Mouse (Mus musculus) lung, postnatal 10 days (tissue): ENCODE results near the gene Tmem131.
A peak's percentile ranks its signal among the peaks of the same experiment; 100 is the strongest.
"Not testable (repeated sequence)": the region's sequence is repeated elsewhere in the genome, so short reads cannot be mapped to it uniquely, and the experiment has no call there.

Source experiments
- DNase-seq: peaks from one replicate; pipeline ENCODE4 v3.0.0; 2021

Tmem131 gene

DNA sequence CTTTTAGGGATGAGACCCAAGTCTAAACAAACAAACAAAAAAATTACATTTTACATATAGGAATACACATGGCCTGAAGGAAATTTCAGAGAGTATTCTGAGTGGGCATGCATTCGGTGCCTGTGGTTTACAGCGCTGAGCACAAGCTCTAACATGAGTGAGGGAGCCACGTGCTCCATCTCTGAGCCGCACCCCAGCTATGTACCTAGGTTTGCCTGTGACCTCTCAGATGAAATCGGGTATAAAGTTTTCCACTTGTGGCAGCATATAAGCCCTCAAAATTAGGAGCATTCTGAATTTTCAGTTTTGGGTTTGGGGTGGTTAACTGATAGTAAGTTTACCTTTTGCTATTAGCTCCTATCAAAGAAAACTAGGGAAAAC, 28.3 kb downstream of the Tmem131 start:
- DNase-seq, result no peak

DNA sequence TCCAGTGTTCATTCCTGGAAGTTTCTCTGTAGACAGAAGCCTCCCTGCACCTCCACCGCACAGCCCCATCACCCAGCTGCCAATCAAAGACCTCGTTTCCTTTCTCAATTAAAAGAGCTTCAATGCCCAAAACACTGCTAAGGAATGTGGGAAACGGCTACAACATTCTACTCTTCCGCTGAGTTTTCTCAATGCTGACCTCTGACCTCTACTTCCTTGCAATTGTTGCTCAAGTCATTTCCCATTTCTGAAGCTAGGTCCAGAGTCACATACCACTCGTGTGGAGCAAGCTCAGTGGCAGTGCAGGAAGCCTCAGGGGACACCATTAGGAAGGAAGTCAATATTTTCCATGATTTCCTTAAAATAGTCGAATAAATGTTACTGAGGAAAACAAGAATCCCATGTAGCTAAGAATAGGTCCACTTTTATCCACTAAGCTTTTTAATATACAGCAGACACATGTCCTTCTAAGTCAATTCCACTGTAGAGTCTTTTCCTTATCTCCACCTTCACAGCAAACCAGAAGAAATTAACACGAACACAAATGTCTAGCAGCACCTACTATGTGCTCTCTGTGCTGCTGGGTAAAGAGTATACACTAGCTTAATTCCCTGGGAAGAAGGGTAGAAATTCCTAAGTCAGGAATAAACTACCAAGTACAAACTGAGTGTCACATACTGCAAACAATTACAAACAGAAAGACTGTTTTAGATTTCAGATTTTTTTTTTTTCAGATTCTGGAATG, 28.8 kb downstream of the Tmem131 start:
- peak; percentile 45 for DNase-seq

DNA sequence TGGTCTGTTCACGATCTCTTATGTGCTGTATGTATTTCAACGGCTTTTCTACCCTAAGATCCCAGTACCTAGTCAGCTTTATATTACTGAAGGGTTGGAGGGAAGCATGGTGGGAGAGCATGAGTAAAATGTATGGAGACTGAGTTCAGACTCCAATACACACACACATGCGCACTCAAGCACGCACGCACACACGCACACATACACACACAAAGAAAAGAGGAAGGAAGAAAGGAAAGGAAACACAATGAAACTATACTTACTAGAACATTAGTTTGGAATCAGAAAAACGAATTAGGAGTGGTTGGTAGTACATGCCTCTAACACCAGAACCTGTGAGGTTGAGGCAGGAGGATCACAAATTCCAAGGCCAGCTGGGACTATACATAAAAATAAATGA, 29.7 kb downstream of the Tmem131 start:
- DNase-seq, result no peak

DNA sequence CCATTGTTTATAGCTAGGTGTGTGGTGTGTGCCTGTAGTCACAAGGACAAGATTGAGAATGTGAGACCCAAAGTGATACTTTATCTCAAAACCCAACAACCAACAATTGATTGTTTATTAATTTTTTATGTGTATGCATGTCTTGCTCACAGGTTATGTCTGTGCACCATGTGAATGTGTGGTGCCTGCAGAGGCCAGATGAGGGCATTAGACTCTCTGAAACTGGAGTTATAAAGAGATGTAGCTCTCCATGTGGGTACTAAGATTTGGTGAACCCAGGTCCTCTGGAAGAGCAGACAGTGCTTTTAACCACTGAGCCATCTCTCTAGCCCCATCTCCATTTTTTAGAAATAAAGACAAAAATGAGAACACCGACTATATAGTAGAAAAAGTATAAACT, 31.2 kb downstream of the Tmem131 start:
- no peak for DNase-seq

DNA sequence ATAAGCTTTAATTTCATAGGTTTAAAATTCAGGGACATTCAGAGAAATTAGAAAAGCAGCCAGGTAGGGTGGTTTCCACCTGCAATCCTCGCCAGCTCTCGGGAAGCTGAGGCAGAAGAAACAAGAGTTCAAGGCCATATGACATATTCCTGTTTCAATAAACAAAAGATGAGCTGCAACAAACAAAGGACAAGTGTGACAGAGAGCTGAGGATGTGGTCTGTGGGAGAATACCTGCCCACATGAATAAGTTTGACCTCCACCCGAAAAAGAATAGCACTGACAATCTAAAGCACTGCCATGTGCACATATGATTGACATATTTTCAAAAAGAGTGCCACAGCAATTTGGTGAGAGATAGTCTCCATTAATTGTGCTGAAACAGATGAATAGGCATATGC, 31.9 kb downstream of the Tmem131 start:
- no peak for DNase-seq

DNA sequence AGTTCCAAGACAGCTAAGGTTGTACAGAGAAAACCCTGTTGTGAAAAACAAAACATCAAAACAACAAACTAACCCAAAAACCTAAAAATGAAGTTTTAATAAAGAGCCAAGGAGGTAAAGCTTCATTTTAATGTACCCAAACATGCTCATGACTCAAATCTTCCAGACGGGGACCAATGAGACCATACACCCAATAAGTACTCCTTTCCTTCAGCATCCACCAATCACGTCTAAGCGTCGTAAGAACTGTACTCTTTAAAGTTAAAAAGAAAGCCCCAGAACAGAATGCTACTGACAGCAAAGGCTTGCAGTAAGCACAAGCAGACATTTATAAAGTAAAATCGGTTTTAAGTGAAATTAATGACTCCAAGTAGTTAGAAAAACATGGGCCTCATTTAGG, 33.1 kb downstream of the Tmem131 start:
- DNase-seq, result no peak

DNA sequence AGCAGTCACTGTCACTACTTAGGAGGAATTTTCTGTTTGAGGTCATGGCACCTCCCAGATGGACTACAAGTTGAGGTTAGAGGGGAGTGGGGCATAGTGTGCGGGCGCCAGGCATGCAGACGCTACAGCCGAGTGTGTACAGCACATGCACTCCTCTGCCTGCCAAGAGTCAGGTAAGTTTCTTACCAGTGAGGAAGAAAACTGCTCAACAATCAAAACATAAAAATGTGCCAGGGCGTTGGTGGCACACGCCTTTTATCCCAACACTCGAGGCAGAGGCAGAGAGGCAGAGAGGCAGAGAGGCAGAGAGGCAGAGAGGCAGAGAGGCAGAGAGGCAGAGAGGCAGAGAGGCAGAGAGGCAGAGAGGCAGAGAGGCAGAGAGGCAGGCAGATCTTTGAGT, 33.5 kb downstream of the Tmem131 start:
- not testable (repeated sequence) for DNase-seq

DNA sequence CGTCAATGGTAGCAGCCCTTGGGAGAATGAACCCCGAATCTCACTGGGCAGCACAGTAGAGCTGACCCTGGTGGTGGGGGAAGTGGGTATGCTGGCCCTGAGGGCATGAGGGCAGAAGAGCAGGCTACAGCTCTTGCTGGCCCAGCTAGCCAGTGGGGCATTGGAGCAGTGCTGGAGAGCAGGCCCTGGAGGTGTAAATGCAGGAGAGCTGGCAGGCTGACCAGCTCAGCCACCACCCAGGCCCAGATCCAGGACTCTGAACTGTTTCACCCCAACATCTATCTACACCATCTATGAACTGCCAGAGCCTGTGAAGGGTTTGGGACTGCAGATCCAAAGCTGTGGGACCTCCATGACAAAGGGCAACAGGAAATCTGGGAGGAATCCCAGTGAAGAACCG, 38.2 kb downstream of the Tmem131 start:
- DNase-seq, result no peak

DNA sequence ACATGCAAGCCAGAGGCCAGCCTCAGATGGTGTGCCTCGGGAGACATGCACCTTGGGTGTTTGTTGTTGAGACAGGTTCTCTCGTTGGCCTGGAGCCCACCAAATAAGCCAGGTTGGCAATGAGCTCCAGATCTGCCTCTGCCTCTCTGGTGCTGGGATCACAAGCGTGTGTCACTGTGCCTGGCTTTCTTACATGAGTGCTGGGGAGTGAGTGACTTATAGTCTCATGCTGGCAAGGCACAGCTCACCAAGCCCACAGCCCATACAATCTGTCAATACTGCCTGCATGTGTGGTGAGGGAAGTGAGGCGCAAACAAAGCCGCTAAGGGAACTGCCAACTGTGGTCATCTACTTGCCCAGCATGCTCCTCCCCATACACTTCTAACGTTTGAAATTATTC, 39.0 kb downstream of the Tmem131 start:
- DNase-seq, result no peak

DNA sequence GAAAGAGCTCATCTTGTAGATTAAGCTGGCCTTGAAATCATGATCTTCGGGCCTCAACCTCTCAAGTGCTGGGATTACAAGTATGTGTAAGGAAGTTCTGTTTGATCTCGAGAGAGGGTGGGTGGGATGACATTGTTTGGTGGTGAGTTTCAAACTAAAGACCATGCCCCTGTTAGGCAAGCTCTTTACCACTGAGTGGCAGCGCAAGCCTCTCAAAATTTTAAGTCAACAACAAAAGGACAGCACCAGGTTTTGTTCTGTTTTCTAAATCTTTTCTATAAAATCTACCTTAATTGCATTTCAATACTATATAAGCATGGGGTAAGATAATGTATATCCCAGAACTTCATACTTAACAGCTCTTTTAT, 39.4 kb downstream of the Tmem131 start:
- no peak for DNase-seq

DNA sequence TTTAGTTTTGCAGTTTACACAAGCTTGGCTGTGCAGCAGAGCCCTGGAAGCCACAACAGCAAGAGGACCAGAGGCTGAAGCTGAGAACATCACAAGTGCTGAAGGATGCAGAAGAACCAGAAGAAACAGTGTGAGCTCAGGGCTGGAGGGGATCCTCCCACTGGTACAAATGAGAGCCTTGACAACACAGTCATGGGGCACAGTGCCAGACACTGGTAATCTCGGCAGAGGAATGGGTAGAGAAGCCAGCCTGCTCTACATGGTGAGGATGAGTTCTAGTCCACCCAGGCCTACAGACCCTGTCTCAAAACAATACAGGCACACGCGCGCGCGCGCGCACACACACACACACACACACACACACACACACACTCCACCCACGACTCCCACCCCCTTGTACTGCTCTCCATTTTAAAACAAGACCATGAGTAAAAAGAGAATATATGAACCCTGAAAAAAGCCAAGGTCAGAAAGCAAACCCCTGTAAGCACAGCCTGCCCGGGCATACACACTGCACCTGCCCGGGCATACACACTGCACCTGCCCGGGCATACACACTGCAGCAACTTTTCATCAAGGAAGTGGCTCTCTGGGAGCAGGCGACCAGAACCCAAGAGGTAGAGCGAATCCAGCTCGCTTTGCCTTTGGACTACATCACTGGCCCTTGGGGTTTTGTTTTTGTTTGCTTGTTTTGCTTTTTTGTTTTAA, 39.9 kb downstream of the Tmem131 start:
- DNase-seq, result peak; percentile 22

DNA sequence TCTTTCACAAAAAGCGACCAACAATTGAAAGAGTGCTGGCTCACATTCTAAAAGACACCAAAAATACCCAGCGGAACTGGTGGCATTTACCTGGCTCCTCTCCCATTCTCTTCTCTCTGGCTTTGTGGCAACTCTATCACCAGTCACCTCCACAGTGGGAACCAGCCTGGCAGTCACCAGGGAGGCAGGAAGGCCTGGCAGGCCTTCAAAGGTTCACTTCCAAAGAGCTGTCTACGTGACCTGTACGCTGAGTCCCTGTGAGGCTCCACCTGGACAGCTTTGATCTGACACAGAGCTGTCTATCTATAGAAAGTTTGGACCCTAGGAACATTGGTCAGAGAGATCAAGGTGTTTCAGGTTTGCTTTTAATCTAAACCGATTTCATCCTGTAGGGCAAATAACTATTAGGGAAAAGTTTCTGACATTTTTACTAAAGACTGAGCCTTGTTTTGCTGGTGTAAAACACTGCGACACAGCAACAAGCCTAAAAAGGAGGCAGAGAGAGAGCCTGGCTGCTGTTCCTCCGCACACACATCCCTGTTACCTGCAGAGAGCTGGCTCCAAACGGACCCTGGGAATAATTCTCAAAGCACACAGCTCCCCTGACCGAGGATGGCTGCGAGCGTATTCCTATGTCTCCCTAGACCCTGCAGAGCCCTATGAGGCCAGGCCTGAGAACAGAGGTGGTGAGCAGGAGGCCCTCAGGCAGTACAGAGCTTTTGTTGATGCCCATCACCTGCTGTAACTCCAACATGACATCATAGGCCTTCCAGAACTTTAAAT, 40.7 kb downstream of the Tmem131 start:
- DNase-seq, result no peak

DNA sequence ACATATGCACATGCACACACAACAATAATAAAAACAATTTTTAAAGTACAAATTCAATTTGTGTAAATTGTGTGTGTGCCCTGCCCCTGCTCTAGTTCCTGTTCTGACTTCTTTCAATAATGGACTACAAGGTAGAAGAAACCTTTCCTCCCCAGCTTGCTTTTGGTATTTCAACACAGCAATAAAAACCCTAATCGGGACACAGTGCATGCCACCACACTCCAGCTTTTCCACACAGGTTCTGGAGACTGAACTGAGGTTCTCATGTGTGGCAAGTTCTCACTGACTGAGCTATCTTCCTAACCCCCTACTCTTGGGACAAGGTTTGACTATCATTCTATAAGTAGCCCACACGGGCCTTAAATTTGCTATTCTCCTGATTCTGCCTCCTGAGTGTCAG, 43.8 kb downstream of the Tmem131 start:
- DNase-seq, result no peak

DNA sequence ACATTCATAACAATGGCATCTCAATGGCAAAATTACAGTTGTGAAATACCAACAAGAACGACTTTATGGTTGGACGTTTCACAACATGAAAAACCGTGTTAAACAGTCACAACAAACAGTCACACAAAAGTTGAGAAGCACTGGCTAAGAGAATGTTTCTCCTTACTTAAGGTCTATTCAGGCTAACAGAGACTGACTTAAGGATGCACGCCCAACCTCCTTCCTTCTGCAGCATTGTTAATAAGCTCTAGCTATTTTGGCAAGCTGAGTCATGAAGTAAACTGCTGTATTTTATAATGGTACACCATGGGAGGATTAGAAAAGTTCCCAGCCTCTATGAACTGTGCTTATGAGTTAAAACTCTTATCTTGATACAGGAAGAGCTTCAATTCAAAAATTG, 47.0 kb downstream of the Tmem131 start:
- DNase-seq, result peak; percentile 15

DNA sequence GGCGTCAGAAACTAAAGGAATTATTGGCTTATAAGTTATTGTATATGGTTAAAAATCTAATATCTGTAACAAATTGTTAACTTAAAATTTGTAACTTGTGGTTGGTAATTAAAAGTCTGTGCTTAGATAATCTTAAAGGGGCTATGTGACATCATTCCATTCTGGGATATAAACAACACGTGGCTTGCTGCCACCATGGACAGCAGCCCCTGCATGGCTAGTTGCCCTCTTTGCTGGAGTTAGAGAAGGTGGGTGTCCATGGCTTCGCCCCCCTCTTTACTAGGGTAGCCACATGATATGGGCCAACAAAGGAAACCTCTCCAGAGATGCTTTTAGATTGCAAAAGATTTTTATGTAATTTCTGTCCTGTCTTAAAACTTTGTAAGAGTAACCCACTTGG, 48.0 kb downstream of the Tmem131 start:
- DNase-seq, result peak; percentile 28

DNA sequence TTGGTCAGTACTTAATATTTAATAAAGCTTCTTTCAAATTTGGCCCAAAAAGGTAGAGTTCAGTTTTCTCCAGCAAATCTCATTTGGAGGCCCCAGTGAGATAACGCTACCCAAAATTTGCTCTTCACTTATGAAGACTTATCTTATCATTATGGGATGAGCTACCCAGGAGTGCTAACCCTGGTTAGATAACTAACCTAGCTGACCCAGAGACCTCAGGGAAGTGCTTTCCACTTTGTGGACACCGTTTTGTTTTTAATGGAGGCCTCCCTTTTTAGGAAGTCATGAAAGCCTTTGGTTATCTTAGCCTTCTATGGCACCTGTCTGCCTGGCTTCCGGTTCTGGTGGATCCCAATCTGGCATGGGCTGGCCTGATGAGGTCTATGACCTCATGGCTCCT, 49.3 kb downstream of the Tmem131 start:
- no peak for DNase-seq

DNA sequence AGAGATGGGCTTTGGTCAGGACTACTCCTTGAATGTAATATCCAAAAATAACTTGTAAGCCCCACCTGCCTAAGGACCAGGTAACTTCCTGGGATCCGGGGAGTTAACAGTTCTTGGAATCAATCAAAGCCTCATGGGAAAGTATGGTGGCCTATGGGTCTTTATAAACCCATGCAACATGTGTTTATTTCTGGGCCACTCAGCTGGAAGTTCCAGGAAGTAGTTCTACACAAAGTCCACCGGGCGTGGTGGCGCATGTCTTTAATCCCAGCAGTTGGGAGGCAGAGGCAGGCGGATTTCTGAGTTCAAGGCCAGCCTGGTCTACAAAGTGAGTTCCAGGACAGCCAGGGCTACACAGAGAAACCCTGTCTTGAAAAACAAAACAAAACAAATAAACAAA, 49.7 kb downstream of the Tmem131 start:
- not testable (repeated sequence) for DNase-seq

DNA sequence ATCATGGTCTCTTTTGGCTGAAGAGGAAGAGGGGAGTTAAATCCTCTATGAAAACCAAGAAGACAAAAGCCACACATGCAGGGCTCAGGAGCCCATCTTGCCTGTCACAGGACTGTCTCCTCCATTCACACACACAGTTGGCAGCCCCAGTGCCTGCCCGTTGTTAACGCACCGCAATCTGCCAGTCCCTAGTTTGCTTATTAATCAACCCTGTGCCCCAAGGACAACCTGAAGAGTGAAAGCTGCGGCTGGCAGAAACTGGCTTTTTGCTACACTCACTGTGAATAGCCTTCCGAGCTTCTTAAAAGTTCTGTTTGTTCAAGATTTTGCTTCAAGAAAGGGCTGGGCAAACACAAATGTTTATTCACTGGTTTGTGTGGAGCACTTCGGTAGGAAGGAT, 50.3 kb downstream of the Tmem131 start:
- no peak for DNase-seq

DNA sequence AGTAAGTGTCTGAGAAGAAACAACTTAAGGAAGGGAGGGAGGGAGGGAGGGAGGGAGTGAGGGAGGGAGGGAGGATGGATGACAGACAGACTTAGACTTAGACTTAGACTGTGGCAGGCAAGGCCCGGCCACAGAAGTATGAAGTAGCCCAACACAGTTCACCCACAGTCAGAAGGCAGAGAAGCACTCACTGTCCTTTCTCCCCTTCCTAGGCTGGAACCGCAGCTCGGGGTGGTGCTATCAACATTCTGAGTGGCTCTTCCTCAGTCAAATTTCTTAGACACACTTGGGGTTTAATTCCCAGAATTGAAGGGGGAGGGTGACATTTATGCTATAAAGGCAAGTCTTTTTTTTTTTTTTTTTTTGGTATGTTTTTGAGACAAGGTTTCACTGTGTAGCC, 51.0 kb downstream of the Tmem131 start:
- DNase-seq, result no peak

DNA sequence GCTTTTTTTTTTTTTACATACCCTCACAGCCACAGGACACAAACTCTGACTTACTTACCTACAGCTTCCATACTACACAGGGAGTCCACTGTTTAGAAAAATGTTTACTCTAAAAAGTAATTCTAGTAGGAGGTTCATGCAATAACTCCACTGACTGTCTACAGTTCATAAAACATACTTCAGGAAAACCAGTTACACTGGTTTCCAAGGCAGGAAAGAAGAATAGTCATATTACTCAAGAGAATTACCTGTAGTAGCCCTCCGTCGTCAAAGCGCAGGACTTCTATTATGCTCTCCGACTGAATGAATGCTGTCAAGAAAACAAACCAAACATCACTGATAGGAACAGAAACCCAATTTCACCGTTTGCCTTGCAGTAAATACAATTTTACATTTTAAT, 54.5 kb downstream of the Tmem131 start:
- no peak for DNase-seq

DNA sequence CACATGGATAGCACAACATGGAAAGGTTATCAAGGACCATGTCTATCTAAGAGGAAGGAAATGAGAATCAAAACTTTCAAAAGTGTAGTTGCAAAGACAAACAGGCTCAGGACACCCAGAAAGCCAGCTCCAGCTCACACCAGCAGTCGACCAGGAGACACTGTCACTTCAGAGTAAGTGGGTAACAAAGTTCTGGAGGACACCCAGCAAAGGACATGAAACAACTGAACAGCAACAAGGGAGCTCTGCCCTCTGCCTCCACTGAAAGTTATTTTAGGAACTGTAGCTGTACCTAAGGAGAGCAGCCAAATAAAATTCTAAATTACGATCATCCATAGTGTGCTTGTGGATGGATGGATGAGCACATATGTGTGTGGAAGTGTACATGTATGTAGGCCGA, 56.3 kb downstream of the Tmem131 start:
- DNase-seq, result no peak

DNA sequence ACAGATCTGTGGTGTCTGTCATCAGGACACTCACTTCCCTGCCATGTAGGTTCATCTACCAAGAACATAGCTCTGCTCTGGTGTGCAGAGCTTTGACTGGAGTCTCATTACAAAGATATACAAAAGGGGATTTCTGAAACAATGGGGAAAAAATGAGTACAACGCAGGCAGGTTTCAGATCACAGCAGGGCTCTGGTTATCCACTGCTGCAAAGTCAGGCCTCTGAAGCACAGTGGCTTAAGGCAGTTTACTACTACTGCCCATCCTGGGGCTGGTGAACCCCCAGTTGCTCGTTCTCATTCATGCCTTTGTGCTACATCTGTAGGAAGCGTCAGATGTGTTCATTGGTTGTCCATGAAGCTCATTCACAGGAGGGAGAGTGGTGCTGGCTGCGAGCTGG, 57.0 kb downstream of the Tmem131 start:
- DNase-seq, result no peak

DNA sequence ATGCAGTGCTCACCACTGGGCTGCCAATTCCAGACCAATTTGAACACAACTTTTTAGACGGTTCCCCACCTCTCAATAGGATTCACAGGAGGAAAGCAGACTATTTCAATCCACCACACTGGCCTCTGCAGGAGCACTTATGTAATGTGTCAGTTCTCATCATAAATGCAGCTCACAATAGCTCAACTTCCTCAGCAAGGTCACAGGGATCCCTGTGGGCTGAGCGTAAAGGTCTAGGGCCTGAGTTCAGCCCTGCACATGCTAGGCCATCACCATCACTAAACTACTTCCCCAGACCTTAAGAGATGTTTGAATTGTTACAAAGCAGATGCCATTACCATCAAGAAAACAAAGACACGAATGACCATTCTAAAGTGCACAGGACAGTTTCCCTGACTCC, 58.9 kb downstream of the Tmem131 start:
- DNase-seq, result no peak

DNA sequence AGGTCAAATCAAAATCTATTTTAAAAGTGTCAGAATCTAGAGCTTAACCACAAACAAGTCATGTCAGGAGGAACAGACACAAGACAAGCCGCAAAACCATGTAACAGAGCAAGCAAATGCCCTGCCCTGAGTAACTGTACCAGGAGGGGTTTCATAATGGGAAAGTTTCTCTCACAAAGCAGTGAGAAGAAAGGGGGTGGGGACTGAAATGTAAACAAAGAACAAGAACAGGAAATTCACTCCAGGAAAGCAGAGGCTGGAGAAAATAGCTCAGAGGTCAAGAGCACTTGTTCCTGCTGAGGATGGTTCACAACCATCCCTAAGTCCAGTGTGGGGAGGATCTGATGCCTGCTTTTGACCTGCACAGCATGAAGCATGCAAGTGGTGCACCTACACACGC, 59.7 kb downstream of the Tmem131 start:
- DNase-seq, result peak; percentile 51
